Mouse (Mus musculus) monocyte, adult 2 months (primary cell): ENCODE results near the gene Col20a1.
A peak's percentile ranks its signal among the peaks of the same experiment; 100 is the strongest.

Source experiments
- DNase-seq, 2 experiments: peaks; one replicate each; pipeline ENCODE4 v3.0.0; 2022; ENCODE audit warnings: low spot score in 2 of 2, low read depth in 1 of 2

Gene Col20a1

GRCm38 (mm10) chr2:180986449-180986848, at the start of gene Col20a1:
TSS of gene Col20a1 (plus strand) at chr2:180986535.
- DNase-seq = no peak

- no peak for DNase-seq
Observed at GRCm38 (mm10) chr2:180940187-180940586, 46.1 kb upstream of the Col20a1 start.

- no peak for DNase-seq
Observed at GRCm38 (mm10) chr2:180941869-180942268, 44.5 kb upstream of the Col20a1 start.

- no peak for DNase-seq
Observed at GRCm38 (mm10) chr2:180949947-180950346, 36.4 kb upstream of the Col20a1 start.

- no peak for DNase-seq
Observed at GRCm38 (mm10) chr2:180952731-180953171, 33.6 kb upstream of the Col20a1 start.

GRCm38 (mm10) chr2:180953638-180954037, 32.7 kb upstream of the Col20a1 start:
- DNase-seq = no peak

GRCm38 (mm10) chr2:180954061-180955047, 32.0 kb upstream of the Col20a1 start, which contains the start of gene Nkain4:
TSS of gene Nkain4 (minus strand) at chr2:180954699.
- no peak for DNase-seq

GRCm38 (mm10) chr2:180959605-180960004, 26.7 kb upstream of the Col20a1 start:
- DNase-seq = no peak

GRCm38 (mm10) chr2:180960187-180960586, 26.1 kb upstream of the Col20a1 start:
- no peak for DNase-seq

GRCm38 (mm10) chr2:180962616-180963308, 23.6 kb upstream of the Col20a1 start:
- DNase-seq = no peak

GRCm38 (mm10) chr2:180963956-180964355, 22.4 kb upstream of the Col20a1 start:
- peak; percentile 30 to 49 for DNase-seq

- DNase-seq = no peak
Observed at GRCm38 (mm10) chr2:180966092-180966882, 20.0 kb upstream of the Col20a1 start.

- peak; percentile 58 to 77 for DNase-seq
Observed at GRCm38 (mm10) chr2:180967010-180967763, 19.1 kb upstream of the Col20a1 start, which contains the start of gene Arfgap1. TSS of gene Arfgap1 (plus strand) at chr2:180967225.

GRCm38 (mm10) chr2:180981133-180981532, 5.2 kb upstream of the Col20a1 start:
- DNase-seq = no peak

GRCm38 (mm10) chr2:180985635-180986034, 700 bp upstream of the Col20a1 start:
- no peak for DNase-seq

- no peak for DNase-seq
Observed at GRCm38 (mm10) chr2:180987001-180987400, 666 bp downstream of the Col20a1 start.

- no peak for DNase-seq
Observed at GRCm38 (mm10) chr2:180987432-180988030, 1.2 kb downstream of the Col20a1 start.

GRCm38 (mm10) chr2:180988347-180988913, 2.1 kb downstream of the Col20a1 start:
- no peak for DNase-seq

- no peak for DNase-seq
Observed at GRCm38 (mm10) chr2:180988948-180989347, 2.6 kb downstream of the Col20a1 start.
